Mouse (Mus musculus) hindbrain, embryonic 10.5 days (tissue): ENCODE data around the gene Myom1. TPM values are rescaled to one million over a fixed set of nuclear protein-coding genes. Genes with fewer than 3 reads are reported as not detected.

ENCODE experiments used
- DNase-seq: peaks from one replicate; pipeline ENCODE4 v3.0.0-alpha.2; 2017; ENCODE audit warnings: low spot score
- H3K27ac ChIP-seq: fragments of 300-500 bp; sonication (generic); 2 replicates; pipeline ENCODE4 v1.5.1; 2016; ENCODE audit warnings: mild to moderate bottlenecking, moderate library complexity
- H3K27me3 ChIP-seq: fragments of 300-500 bp; sonication (generic); 2 replicates; pipeline ENCODE4 v1.6.1; 2016; ENCODE audit warnings: mild to moderate bottlenecking; ENCODE audit not compliant: poor library complexity, insufficient read depth, severe bottlenecking
- H3K36me3 ChIP-seq: fragments of 300-500 bp; sonication (generic); 2 replicates; pipeline ENCODE4 v1.6.1; 2016; ENCODE audit warnings: mild to moderate bottlenecking, moderate library complexity
- H3K4me1 ChIP-seq: fragments of 300-500 bp; sonication (generic); replicated peaks from 2 replicates; pipeline ENCODE4 v1.6.1; 2016; ENCODE audit warnings: mild to moderate bottlenecking
- H3K4me3 ChIP-seq: fragments of 300-500 bp; sonication (generic); 2 replicates; pipeline ENCODE4 v1.5.1; 2016; ENCODE audit warnings: mild to moderate bottlenecking, moderate library complexity
- H3K9me3 ChIP-seq: fragments of 300-500 bp; sonication (generic); 2 replicates; pipeline ENCODE4 v1.6.1; 2016; ENCODE audit warnings: mild to moderate bottlenecking, moderate library complexity
- WGBS: fragments of 180-500 bp; shearing (Covaris S2); methylation state at CpG from one replicate; pipeline ENCODE4 v1.1.7; 2016; 5-methylcytosine and 5-hydroxymethylcytosine counted together
- polyA plus RNA-seq: library from polyadenylated mRNA; unstranded; fragments of >200 nt; fragmentation: Nextera tagmentation; extraction: Ambion mirVana; gene quantifications from 2 replicates; pipeline ENCODE4 v1.2.1, GENCODE M21; 2016

Myom1 gene
- polyA plus RNA-seq, 1 experiment from 2014 or later = 0.99 TPM

DNA sequence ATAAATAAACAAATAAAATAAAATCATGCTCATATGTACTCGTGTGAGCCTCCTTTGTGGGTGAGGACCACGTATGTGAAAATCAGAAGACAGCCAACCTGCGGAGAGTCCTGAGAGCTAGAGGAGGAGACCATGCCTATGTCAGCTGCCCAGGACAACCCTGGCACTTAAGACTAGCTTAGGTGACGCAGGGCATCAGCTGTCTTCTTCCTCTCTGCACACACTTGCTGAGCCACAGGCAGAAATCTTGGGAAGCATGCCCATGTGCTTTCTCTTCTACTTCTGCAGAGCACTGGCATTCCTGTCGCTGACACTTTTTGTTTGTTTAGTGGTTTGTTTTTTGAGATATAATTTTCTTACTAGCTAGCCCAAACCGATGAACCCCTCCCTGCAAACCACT, 6.9 kb upstream of the Myom1 start:
- Histone ChIP-seq H3K36me3 (peaks cover 52% of the 10 kb centered on the region), H3K27me3 (no peaks in the 10 kb centered on the region), H3K4me1 (peaks cover 24% of the 10 kb centered on the region), H3K9me3 (no peaks in the 10 kb centered on the region), H3K27ac (no peak overlapping the region), H3K4me3 (no peak overlapping the region)
- 95% methylated on average over 6 of the region's 6 CpGs for WGBS
- DNase-seq = no peak

DNA sequence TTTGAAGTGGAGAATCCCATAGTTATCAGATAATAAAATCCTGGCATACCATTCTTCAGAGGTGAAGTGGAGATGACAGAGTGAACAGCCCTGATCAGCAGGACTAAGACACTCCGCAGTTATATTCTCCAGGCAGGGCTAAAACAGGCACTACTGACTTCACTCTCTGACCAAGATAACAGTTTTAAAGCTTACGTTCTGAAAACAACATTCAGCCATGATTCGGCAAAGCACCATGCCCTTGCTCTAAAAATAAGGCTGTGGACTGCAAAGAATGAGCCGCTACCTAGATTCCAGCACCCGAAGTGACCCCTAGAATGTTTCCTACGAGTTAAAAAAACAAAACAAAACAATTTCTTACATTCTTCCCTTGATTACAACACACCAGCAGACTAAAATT, 4.6 kb upstream of the Myom1 start:
- no peaks in the 10 kb centered on the region for H3K27me3 ChIP-seq
- no peak for DNase-seq
- peaks cover 39% of the 10 kb centered on the region for H3K36me3 ChIP-seq
- H3K9me3 ChIP-seq = no peaks in the 10 kb centered on the region
- WGBS = 83% methylated on average over 6 of the region's 6 CpGs
- H3K4me1 ChIP-seq = peaks cover 20% of the 10 kb centered on the region
- no peak overlapping the region for H3K4me3 ChIP-seq
- no peak overlapping the region for H3K27ac ChIP-seq

DNA sequence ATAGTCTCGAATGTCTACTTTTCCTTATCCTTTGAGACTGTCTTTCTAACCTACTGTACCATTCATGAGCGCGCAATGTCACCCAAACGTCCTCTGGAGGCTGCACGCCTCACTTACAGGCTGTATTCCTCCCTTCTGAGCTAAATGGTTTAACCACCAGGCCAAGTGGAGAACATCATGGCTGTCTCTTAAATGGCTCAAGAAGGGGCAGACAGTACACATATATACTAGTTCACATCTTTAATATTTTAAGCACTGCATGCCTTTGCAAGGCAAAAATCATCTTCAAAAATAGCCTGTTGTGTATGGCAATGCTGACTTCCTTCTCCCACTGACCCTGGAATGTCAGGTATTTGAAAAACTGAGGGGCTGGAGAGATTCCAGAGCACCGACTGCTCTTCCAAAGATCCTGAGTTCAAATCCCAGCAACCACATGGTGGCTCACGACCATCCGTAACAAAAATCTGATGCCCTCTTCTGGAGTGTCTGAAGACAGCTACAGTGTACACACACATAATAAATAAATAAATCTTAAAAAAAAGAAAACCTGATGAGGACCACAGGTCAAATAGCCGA, 3.9 kb upstream of the Myom1 start:
- peaks cover 33% of the 10 kb centered on the region for H3K36me3 ChIP-seq
- H3K27ac ChIP-seq = no peak overlapping the region
- no peak for DNase-seq
- peaks cover 26% of the 10 kb centered on the region for H3K4me1 ChIP-seq
- no peaks in the 10 kb centered on the region for H3K9me3 ChIP-seq
- H3K4me3 ChIP-seq = no peak overlapping the region
- 86% methylated on average over 9 of the region's 9 CpGs for WGBS
- H3K27me3 ChIP-seq = no peaks in the 10 kb centered on the region

DNA sequence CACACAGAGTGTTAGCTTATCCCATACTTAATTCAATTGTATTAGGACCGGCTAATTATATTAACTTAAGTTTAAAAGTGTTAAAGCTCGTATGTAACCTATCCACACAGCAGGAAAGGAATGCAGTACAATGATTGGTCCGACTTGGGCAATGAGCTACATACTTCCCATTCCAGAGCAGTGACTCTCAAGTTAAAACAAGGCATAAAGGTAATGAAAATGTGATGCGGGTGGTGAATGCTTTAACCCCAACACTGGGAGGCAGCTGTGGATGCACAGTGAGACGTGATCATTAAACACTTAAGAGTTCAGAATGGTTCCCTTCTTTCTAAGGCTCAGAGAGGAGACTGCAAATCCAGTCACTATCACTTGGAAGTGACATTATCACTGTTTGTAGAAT, 3.2 kb upstream of the Myom1 start:
- H3K27ac ChIP-seq = no peak overlapping the region
- peaks cover 26% of the 10 kb centered on the region for H3K36me3 ChIP-seq
- no peaks in the 10 kb centered on the region for H3K9me3 ChIP-seq
- H3K4me3 ChIP-seq = no peak overlapping the region
- DNase-seq = no peak
- H3K27me3 ChIP-seq = no peaks in the 10 kb centered on the region
- WGBS = 69% methylated on average over 5 of the region's 5 CpGs
- H3K4me1 ChIP-seq = peaks cover 26% of the 10 kb centered on the region

DNA sequence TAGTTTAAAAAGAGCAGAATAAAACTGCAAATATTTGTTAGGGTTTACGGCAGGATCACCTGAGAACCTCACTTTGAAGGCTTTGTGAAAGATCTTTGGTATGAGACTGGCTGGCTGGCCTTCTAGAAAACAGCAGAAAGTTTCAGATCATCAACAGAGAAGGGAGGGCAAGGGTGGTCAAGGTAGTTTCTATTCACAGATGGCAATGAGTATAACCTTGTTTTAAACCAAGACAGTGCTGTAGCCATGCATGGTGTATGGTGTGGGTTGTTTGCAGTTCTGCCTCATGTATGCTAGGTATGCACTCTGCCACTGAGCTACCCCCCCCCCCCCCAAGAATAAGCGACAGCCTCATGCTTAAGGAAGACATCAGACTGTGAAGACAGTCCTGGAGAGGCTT, 2.2 kb upstream of the Myom1 start:
- 67% methylated on average over 2 of the region's 2 CpGs for WGBS
- no peak for DNase-seq

DNA sequence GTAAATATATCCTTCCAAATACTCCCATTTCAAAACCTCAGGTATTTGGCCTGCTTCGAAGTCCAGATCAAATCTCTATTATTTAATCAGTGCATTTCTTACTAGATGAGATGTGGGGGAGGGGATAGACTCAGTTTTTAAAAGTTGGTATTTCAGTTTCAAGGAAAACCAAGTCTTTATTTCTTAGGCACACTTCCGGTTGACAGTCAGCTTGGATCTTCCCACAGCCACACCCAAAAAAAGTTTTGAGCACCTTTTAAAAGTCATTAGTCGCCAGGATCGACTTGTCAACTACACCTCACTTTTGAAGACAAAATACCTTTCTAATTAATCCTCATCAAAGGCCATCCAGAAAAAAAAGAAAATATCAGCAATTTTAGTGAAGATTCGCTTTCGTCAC, 1.4 kb upstream of the Myom1 start:
- no peaks in the 10 kb centered on the region for H3K9me3 ChIP-seq
- H3K27ac ChIP-seq = peak overlapping the region; percentile 98
- H3K27me3 ChIP-seq = no peaks in the 10 kb centered on the region
- DNase-seq = no peak
- H3K4me3 ChIP-seq = peak overlapping the region; percentile 93
- 15% methylated on average over 6 of the region's 6 CpGs for WGBS
- H3K4me1 ChIP-seq = peaks cover 26% of the 10 kb centered on the region
- peaks cover 7% of the 10 kb centered on the region for H3K36me3 ChIP-seq

More for the DNA sequence above, 2.2 kb upstream of the Myom1 start:
- Histone ChIP-seq H3K4me1 (peaks cover 26% of the 10 kb centered on the region), H3K4me3 (peak overlapping the region; percentile 93), H3K27me3 (no peaks in the 10 kb centered on the region), H3K9me3 (no peaks in the 10 kb centered on the region), H3K36me3 (peaks cover 15% of the 10 kb centered on the region), H3K27ac (no peak overlapping the region)

DNA sequence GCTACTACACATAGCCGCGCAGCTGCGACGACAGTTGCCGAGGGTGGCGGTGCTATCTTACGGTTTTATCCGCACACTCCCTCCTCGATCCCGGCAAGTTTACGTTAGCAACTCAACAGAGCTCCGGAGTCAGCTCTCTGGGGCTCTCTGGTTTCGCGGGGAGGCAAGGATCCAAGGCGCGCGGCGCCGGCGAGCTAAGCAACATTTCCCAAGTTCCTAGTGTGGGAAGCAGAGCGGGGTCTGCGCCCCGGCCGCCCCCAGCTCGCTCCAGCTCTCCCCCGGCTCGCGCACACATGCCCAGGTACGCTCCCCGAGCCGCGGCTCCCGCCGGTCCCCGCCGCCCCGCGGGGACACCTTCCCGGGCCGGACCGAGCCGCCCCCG, 743 bp upstream of the Myom1 start:
- Histone ChIP-seq H3K36me3 (peaks cover under 1% of the 10 kb centered on the region), H3K4me1 (peaks cover 26% of the 10 kb centered on the region), H3K4me3 (peak overlapping the region; percentile 93), H3K9me3 (no peaks in the 10 kb centered on the region), H3K27me3 (no peaks in the 10 kb centered on the region), H3K27ac (peak overlapping the region; percentile 98)
- under 1% methylated on average over 43 of the region's 43 CpGs for WGBS
- no peak for DNase-seq

DNA sequence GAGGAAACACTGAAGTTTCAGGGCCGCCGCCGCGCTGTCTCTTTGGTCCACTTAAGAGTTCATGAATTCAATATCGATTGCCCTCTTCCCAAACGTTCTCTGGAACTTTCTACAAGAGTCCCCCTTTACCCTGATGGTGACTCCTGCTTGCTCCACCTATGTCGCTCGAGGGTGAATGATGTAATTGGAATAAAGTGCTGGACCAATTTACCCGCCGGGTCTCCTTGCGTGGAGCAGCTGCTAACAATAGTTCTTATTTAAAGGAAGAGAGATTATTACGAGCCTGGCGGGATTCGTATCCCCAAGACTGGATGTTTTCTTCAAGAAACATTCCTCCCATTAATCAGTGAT, 286 bp downstream of the Myom1 start, which contains the start of gene Myl12a:
Gene Myl12a (minus strand): TSS at position 135 of the 351 bp plus-strand sequence.
- Histone ChIP-seq H3K4me3 (peak within 1 kb of the TSS; percentile 93), H3K36me3 (no peaks in the 10 kb centered on the region), H3K27ac (peak within 1 kb of the TSS; percentile 98), H3K9me3 (no peaks in the 10 kb centered on the region), H3K4me1 (peaks cover 26% of the 10 kb centered on the region), H3K27me3 (no peaks in the 10 kb centered on the region)
- WGBS = 14% methylated on average over 14 of the region's 14 CpGs
- no peak for DNase-seq

DNA sequence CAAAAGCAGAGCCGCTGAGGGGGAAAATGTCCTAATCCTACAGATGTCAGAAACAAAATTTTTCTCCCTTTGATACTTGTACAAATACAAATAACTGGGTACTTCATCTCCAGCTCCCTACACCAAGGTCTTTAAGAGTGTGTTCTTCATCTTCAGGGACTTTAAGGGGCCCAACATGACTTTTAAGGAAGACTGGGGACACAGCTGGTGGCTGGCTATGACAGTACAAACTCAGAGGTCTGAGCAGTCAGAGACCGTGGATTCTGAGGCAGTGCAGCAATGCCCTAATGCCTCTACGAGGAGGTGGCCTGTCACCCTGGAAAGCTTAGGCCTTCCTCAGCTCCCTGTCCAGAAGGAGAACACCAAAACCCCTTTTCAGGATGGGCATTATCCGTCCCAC, 679 bp downstream of the Myom1 start:
- peaks cover 26% of the 10 kb centered on the region for H3K4me1 ChIP-seq
- H3K36me3 ChIP-seq = no peaks in the 10 kb centered on the region
- H3K27ac ChIP-seq = peak overlapping the region; percentile 98
- WGBS = 62% methylated on average over 4 of the region's 4 CpGs
- H3K4me3 ChIP-seq = peak overlapping the region; percentile 93
- DNase-seq = no peak
- H3K9me3 ChIP-seq = no peaks in the 10 kb centered on the region
- no peaks in the 10 kb centered on the region for H3K27me3 ChIP-seq

DNA sequence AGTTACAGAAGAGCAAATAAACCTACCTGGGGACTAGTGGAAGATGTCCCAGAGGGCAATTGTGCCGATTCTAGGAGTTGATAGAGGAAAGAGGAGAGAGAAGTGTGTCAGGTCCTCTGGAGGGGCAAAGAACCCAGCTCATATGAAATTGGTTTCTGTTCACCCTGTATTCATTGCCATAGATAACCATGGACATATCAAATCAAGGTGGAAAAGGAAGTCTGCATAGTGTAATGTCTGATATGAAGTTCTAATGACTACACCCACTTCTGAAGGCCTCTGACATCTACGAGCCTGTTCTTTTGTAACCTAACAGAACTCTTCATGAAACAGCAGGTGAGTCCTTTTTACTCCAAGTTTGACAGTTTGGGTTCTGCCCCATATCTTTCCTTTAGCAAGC, 1.3 kb downstream of the Myom1 start:
- H3K9me3 ChIP-seq = no peaks in the 10 kb centered on the region
- peaks cover 26% of the 10 kb centered on the region for H3K4me1 ChIP-seq
- no peak for DNase-seq
- H3K4me3 ChIP-seq = no peak overlapping the region
- H3K27ac ChIP-seq = peak overlapping the region; percentile 98
- 94% methylated on average over 2 of the region's 2 CpGs for WGBS
- no peaks in the 10 kb centered on the region for H3K36me3 ChIP-seq
- no peaks in the 10 kb centered on the region for H3K27me3 ChIP-seq

DNA sequence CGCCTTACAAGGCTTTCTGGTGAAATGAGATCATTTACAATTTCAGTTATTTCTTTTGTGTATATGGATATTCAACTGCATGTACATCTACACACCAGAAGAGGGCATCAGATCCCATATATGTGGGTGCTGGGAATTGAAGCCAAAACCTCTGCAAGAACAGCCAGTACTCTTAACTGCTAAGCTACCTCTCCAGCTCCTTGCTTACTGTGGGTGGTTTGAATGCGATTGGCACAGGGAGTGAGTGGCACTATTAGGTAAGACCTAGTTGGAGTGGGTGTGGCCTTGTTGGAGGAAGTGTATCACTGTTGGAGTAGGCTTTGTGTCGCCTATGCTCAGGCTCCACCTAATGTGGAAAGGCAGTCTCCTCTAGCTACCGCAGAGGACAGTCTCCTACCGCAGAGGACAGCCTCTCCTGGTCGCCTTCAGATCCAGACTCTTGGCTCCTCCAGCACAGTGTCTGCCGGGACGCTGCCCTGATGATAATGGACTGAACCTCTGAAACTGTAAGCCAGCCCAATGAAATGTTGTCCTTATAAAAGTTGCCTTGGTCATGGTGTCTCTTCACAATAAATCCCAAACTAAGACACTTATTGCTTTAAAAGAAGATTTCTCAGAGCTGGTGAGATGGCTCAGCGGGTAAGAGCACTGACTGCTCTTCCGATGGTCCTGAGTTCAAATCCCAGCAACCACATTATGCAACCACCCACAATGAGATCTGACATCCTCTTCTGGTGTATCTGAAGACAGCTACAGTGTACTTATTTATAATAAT, 1.9 kb downstream of the Myom1 start:
- Histone ChIP-seq H3K27ac (no peak overlapping the region), H3K4me3 (no peak overlapping the region), H3K27me3 (no peaks in the 10 kb centered on the region), H3K9me3 (no peaks in the 10 kb centered on the region), H3K4me1 (peaks cover 24% of the 10 kb centered on the region), H3K36me3 (no peaks in the 10 kb centered on the region)
- no peak for DNase-seq
- 92% methylated on average over 10 of the region's 10 CpGs for WGBS

DNA sequence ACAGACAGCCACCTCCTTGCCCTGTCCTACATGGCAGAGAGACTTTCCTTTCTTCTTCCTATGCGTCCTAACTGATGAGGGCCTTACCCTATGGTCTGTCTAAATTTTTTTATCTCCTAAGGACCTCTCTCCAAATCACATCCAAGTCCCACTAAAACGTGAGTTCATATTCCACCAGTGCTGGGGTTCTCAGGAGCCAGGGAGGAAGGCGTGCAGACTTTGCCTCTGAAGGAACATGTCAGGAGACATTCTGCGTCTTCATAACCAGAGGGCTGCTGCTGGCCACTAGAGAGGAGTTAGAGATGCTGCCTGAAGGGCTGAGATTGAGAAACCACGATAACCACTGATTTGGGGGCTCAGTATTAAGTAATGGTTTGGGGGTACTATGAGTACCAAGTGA, 4.5 kb downstream of the Myom1 start:
- H3K27me3 ChIP-seq = no peaks in the 10 kb centered on the region
- H3K27ac ChIP-seq = no peak overlapping the region
- 87% methylated on average over 5 of the region's 5 CpGs for WGBS
- no peak overlapping the region for H3K4me3 ChIP-seq
- H3K9me3 ChIP-seq = no peaks in the 10 kb centered on the region
- no peak for DNase-seq
- H3K4me1 ChIP-seq = peaks cover 8% of the 10 kb centered on the region
- no peaks in the 10 kb centered on the region for H3K36me3 ChIP-seq

DNA sequence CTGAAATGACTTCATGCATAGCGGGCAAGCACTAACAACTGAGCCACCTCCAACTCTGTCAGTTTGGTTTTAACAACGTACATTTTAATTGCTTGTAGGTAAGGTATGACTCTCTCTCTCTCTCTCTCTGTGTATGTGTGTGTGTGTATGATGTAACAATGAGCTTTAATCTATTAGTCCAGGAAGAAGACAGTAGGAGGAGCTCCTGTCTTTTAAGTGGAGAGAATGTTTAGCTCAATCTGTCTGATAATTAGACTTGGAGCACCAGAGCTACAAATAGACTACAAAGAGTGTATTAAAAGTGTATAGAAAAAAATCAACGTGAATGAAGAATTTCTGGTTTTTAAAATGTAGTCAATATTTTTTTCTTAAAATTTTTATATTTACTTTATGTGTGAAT, 6.2 kb downstream of the Myom1 start:
- no peaks in the 10 kb centered on the region for H3K27me3 ChIP-seq
- H3K36me3 ChIP-seq = no peaks in the 10 kb centered on the region
- no peaks in the 10 kb centered on the region for H3K4me1 ChIP-seq
- H3K27ac ChIP-seq = no peak overlapping the region
- no peak for DNase-seq
- H3K4me3 ChIP-seq = no peak overlapping the region
- 92% methylated on average over 3 of the region's 3 CpGs for WGBS
- H3K9me3 ChIP-seq = no peaks in the 10 kb centered on the region
